ENCODE assay signal across 11 mouse cellular contexts in genomic region chr5:100108866-100109265, GRCm38 (mm10). TPM values are rescaled to one million over a fixed set of nuclear protein-coding genes. Genes with fewer than 3 reads are reported as not detected.
A peak's percentile ranks its signal among the peaks of the same experiment; 100 is the strongest.
DNase-seq lines count a peak whose midpoint lies in the region; ATAC-seq and TF ChIP-seq lines count a peak whose summit lies in the region.
"Had no signal": no experiment of that assay in that cellular context is flagged by ENCODE, and none has a peak within 500 bp of the region (broad histone marks: within the 10 kb centered on the region; RNA-seq: fewer than 3 reads in every experiment).

No protein-coding gene starts in this region.

- no peaks in the 10 kb centered on the region for H3K9me3 ChIP-seq in hindbrain, embryonic 14.5 days (ENCODE audit: control insufficient read depth, low read length)
- no peaks in the 10 kb centered on the region for H3K9me3 ChIP-seq in hindbrain, embryonic 11.5 days (ENCODE audit: control insufficient read depth, low read length)
- no peaks in the 10 kb centered on the region for H3K9me3 ChIP-seq in midbrain, postnatal 0 days (ENCODE audit: low read length)
- no peaks in the 10 kb centered on the region for H3K9me3 ChIP-seq in intestine, embryonic 16.5 days (ENCODE audit: control insufficient read depth, low read length)
- H3K9me3 ChIP-seq: embryonic facial prominence, embryonic 13.5 days; stomach, embryonic 15.5 days had no signal

- no peak overlapping the region for H3K4me2 ChIP-seq in hindbrain, embryonic 14.5 days (replicated peaks)
- H3K4me2 ChIP-seq in hindbrain, embryonic 11.5 days (replicated peaks; ENCODE audit: low read depth, low read length) = no peak overlapping the region
- no peak overlapping the region for H3K4me2 ChIP-seq in midbrain, postnatal 0 days (ENCODE audit: low read depth, low read length, poor library complexity, severe bottlenecking)
- H3K4me2 ChIP-seq in intestine, embryonic 16.5 days (ENCODE audit: low read depth, low read length) = no peak overlapping the region
- H3K4me2 ChIP-seq: embryonic facial prominence, embryonic 13.5 days; stomach, embryonic 15.5 days had no signal

- peak; percentile 69 for DNase-seq in hindbrain, embryonic 14.5 days (ENCODE audit: low spot score)
- DNase-seq in hindbrain, embryonic 11.5 days (ENCODE audit: low spot score) = no peak
- peak; percentile 81 for DNase-seq in fat pad, adult 2 months (ENCODE audit: extremely low read depth, low read depth, low spot score)
- DNase-seq in left cerebral cortex, adult 11 months (ENCODE audit: low spot score) = peak; percentile 26
- peak; percentile 95 for DNase-seq in midbrain, postnatal 0 days (ENCODE audit: low spot score)
- DNase-seq in kidney, postnatal 25 days = no peak
- no peak for DNase-seq in kidney, postnatal 10 days

- no peaks in the 10 kb centered on the region; the same call in 1 of the 2 replicates for H3K4me1 ChIP-seq in hindbrain, embryonic 14.5 days (replicated peaks; ENCODE audit: control insufficient read depth, insufficient read depth, low read length)
- no peaks in the 10 kb centered on the region for H3K4me1 ChIP-seq in hindbrain, embryonic 11.5 days (replicated peaks; ENCODE audit: control insufficient read depth, insufficient read depth, low read length)
- no peaks in the 10 kb centered on the region for H3K4me1 ChIP-seq in midbrain, postnatal 0 days (ENCODE audit: insufficient read depth, low read length)
- H3K4me1 ChIP-seq in intestine, embryonic 16.5 days (ENCODE audit: control insufficient read depth, insufficient read depth, low read length) = no peaks in the 10 kb centered on the region
- H3K4me1 ChIP-seq: stomach, embryonic 15.5 days had no signal

- no peaks in the 10 kb centered on the region for H3K27me3 ChIP-seq in hindbrain, embryonic 14.5 days (ENCODE audit: control insufficient read depth, insufficient read depth, low read length)
- H3K27me3 ChIP-seq in hindbrain, embryonic 11.5 days (ENCODE audit: control insufficient read depth, insufficient read depth, low read length) = no peaks in the 10 kb centered on the region
- no peaks in the 10 kb centered on the region for H3K27me3 ChIP-seq in midbrain, postnatal 0 days (ENCODE audit: insufficient read depth, low read length)
- H3K27me3 ChIP-seq in intestine, embryonic 16.5 days (replicated peaks; ENCODE audit: control insufficient read depth, insufficient read depth, low read length) = no peaks in the 10 kb centered on the region
- H3K27me3 ChIP-seq: embryonic facial prominence, embryonic 13.5 days; stomach, embryonic 15.5 days had no signal

- H3K4me3 ChIP-seq in hindbrain, embryonic 14.5 days (replicated peaks; ENCODE audit: low read length) = no peak overlapping the region
- no peak overlapping the region for H3K4me3 ChIP-seq in hindbrain, embryonic 11.5 days (ENCODE audit: low read depth, low read length)
- H3K4me3 ChIP-seq in midbrain, postnatal 0 days (ENCODE audit: low read depth, low read length) = no peak overlapping the region
- H3K4me3 ChIP-seq in intestine, embryonic 16.5 days (ENCODE audit: low read length) = no peak overlapping the region
- H3K4me3 ChIP-seq: embryonic facial prominence, embryonic 13.5 days; stomach, embryonic 15.5 days had no signal

- peak overlapping the region; percentile 34; the same call in 1 of the 2 replicates for H3K27ac ChIP-seq in hindbrain, embryonic 14.5 days
- H3K27ac ChIP-seq in hindbrain, embryonic 11.5 days (ENCODE audit: low read depth, low read length) = no peak overlapping the region
- H3K27ac ChIP-seq in midbrain, postnatal 0 days (ENCODE audit: low read depth, low read length) = no peak overlapping the region
- no peak overlapping the region for H3K27ac ChIP-seq in intestine, embryonic 16.5 days (ENCODE audit: low read length)
- H3K27ac ChIP-seq: embryonic facial prominence, embryonic 13.5 days; stomach, embryonic 15.5 days had no signal

- WGBS in hindbrain, embryonic 14.5 days = 56% methylated on average over 9 of the region's 9 CpGs
- 80% methylated on average over 9 of the region's 9 CpGs for WGBS in hindbrain, embryonic 11.5 days
- 60% methylated on average over 9 of the region's 9 CpGs for WGBS in midbrain, postnatal 0 days
- 72% methylated on average over 9 of the region's 9 CpGs for WGBS in intestine, embryonic 16.5 days

- TF ChIP-seq CTCF in midbrain, postnatal 0 days (IDR thresholded peaks at IDR 0.05) = no peak

- H3K9ac ChIP-seq in hindbrain, embryonic 14.5 days = no peak overlapping the region
- no peak overlapping the region for H3K9ac ChIP-seq in hindbrain, embryonic 11.5 days (ENCODE audit: low read depth, low read length)
- H3K9ac ChIP-seq in midbrain, postnatal 0 days (replicated peaks; ENCODE audit: low read length, poor library complexity, severe bottlenecking) = no peak overlapping the region
- no peak overlapping the region for H3K9ac ChIP-seq in intestine, embryonic 16.5 days (ENCODE audit: low read depth, low read length)
- H3K9ac ChIP-seq: embryonic facial prominence, embryonic 13.5 days; stomach, embryonic 15.5 days had no signal

- peak; percentile 80 for ATAC-seq in hindbrain, embryonic 14.5 days (ENCODE audit: low FRiP score)
- no peak for ATAC-seq in hindbrain, embryonic 11.5 days (ENCODE audit: low FRiP score)
- ATAC-seq in midbrain, postnatal 0 days (ENCODE audit: low FRiP score) = peak; percentile 73
- ATAC-seq in intestine, embryonic 16.5 days = no peak

- no peaks in the 10 kb centered on the region for H3K36me3 ChIP-seq in hindbrain, embryonic 14.5 days (replicated peaks; ENCODE audit: control insufficient read depth, insufficient read depth)
- H3K36me3 ChIP-seq in hindbrain, embryonic 11.5 days (ENCODE audit: control insufficient read depth, insufficient read depth, low read length) = no peaks in the 10 kb centered on the region
- no peaks in the 10 kb centered on the region; the same call in 1 of the 2 replicates for H3K36me3 ChIP-seq in midbrain, postnatal 0 days (ENCODE audit: insufficient read depth, low read length)
- no peaks in the 10 kb centered on the region for H3K36me3 ChIP-seq in intestine, embryonic 16.5 days (ENCODE audit: control insufficient read depth, insufficient read depth, low read length)
- H3K36me3 ChIP-seq: embryonic facial prominence, embryonic 13.5 days; stomach, embryonic 15.5 days had no signal

RNA-seq across cellular contexts. Expression of gene Tmem150c, which starts 50.7 kb away (rescaled TPM):
- polyA plus RNA-seq in hindbrain, embryonic 14.5 days (2014; fragmentation: Nextera tagmentation; extraction: Ambion mirVana) = 24.2 and 26.8 TPM in 2 replicates
- 3.1 and 3.6 TPM in 2 replicates for polyA plus RNA-seq in hindbrain, embryonic 11.5 days (2014; fragmentation: Nextera tagmentation; extraction: Ambion mirVana)
- total RNA-seq in midbrain, postnatal 0 days (2014; rRNA removed) = 63.7 and 83.0 TPM in 2 replicates
- 42.9 and 49.1 TPM in 2 replicates for polyA plus RNA-seq in midbrain, postnatal 0 days (2015; fragmentation: Nextera tagmentation; extraction: Ambion mirVana)
- polyA plus RNA-seq in intestine, embryonic 16.5 days (2015; fragmentation: Nextera tagmentation; extraction: Ambion mirVana) = 1.5 and 1.7 TPM in 2 replicates
- total RNA-seq: liver, adult 2 months had no signal

Comparison
In these comparisons a context has a peak if more than half of its experiments do, and no peak if none do; other contexts are left out.
1. ATAC-seq: peak in hindbrain, embryonic 14.5 days (single experiment) and midbrain, postnatal 0 days (single experiment); none in hindbrain, embryonic 11.5 days (single experiment) and intestine, embryonic 16.5 days (single experiment).
2. DNase-seq: peak in hindbrain, embryonic 14.5 days (single experiment), fat pad, adult 2 months (single experiment), left cerebral cortex, adult 11 months (single experiment) and midbrain, postnatal 0 days (single experiment); none in hindbrain, embryonic 11.5 days (single experiment), kidney, postnatal 25 days (0 of 2) and kidney, postnatal 10 days (single experiment).